Mouse (Mus musculus) kidney, adult 2 months (tissue): ENCODE data around the gene Il2rb. TPM values are rescaled to one million over a fixed set of nuclear protein-coding genes. Genes with fewer than 3 reads are reported as not detected.

ENCODE experiments used
- DNase-seq: peaks from one replicate; pipeline ENCODE4 v3.0.0; 2021
- H3K27ac ChIP-seq: fragments of 200-500 bp; 2 replicates; pipeline ENCODE4 v1.5.1; 2012; ENCODE audit warnings: low read depth, low read length, control low read depth, inconsistent platforms; ENCODE audit not compliant: insufficient read depth
- H3K27me3 ChIP-seq: fragments of 200-500 bp; replicated peaks from 2 replicates; pipeline ENCODE4 v1.6.1; 2012; ENCODE audit warnings: mild to moderate bottlenecking, moderate library complexity, low read length, inconsistent platforms; ENCODE audit not compliant: control insufficient read depth, insufficient read depth
- H3K36me3 ChIP-seq: fragments of 200-500 bp; 2 replicates; pipeline ENCODE4 v1.6.1; 2012; ENCODE audit warnings: mild to moderate bottlenecking, moderate library complexity, low read length, inconsistent platforms; ENCODE audit not compliant: control insufficient read depth, insufficient read depth
- H3K4me1 ChIP-seq: fragments of 200-500 bp; 2 replicates; pipeline ENCODE4 v1.6.1; 2011; ENCODE audit warnings: low read length; ENCODE audit not compliant: control insufficient read depth, insufficient read depth
- H3K4me3 ChIP-seq: fragments of 200-500 bp; 2 replicates; pipeline ENCODE4 v1.5.1; 2011; ENCODE audit warnings: mild to moderate bottlenecking, low read depth, low read length, control low read depth; ENCODE audit not compliant: insufficient read depth
- CTCF ChIP-seq: fragments of 200-500 bp; conservative IDR thresholded peaks from 2 replicates; pipeline ENCODE4 v1.5.1; 2011; ENCODE audit warnings: low read depth, mild to moderate bottlenecking, control low read depth, low read length, moderate library complexity, mixed read lengths; ENCODE audit not compliant: insufficient read depth, insufficient read length
- POLR2A ChIP-seq: fragments of 200-500 bp; IDR thresholded peaks from one replicate; pipeline ENCODE4 v1.6.1; 2011; ENCODE audit warnings: low read depth, low read length, control low read depth
- WGBS: fragments of 180-500 bp; shearing (Covaris S2); methylation state at CpG from one replicate; pipeline ENCODE4 v1.1.7; 2018; 5-methylcytosine and 5-hydroxymethylcytosine counted together
- polyA plus RNA-seq: library from polyadenylated mRNA; depleted of rRNA; stranded (reverse); fragments of >200 nt; gene quantifications from 2 replicates; pipeline ENCODE4 v1.2.3, GENCODE M21; 2012

Il2rb gene
- polyA plus RNA-seq, 1 experiment, result 6.3 TPM

- no peak overlapping the region for H3K4me3 ChIP-seq
- H3K27ac ChIP-seq, result no peak overlapping the region
These were observed 1.6 kb downstream of the Il2rb start for GRCm38 (mm10) chr15:78493401-78494010.

GRCm38 (mm10) chr15:78491301-78491700, 3.8 kb downstream of the Il2rb start:
- no peaks in the 10 kb centered on the region for H3K27me3 ChIP-seq
- TF ChIP-seq POLR2A (no peak), CTCF (no peak)
- DNase-seq, result no peak
- no peak overlapping the region for H3K27ac ChIP-seq
- H3K4me3 ChIP-seq, result no peak overlapping the region
- 96% methylated on average over 3 of the region's 3 CpGs for WGBS
- no peaks in the 10 kb centered on the region for H3K36me3 ChIP-seq
- H3K4me1 ChIP-seq, result no peaks in the 10 kb centered on the region

More at GRCm38 (mm10) chr15:78493401-78494010, 1.6 kb downstream of the Il2rb start:
- H3K4me1 ChIP-seq, result no peaks in the 10 kb centered on the region
- H3K36me3 ChIP-seq, result no peaks in the 10 kb centered on the region
- TF ChIP-seq POLR2A (no peak), CTCF (no peak)
- WGBS, result 70% methylated on average over 10 of the region's 10 CpGs
- no peak for DNase-seq
- no peaks in the 10 kb centered on the region for H3K27me3 ChIP-seq

GRCm38 (mm10) chr15:78489906-78490305, 5.2 kb downstream of the Il2rb start:
- no peaks in the 10 kb centered on the region for H3K27me3 ChIP-seq
- H3K4me3 ChIP-seq, result no peak overlapping the region
- H3K36me3 ChIP-seq, result no peaks in the 10 kb centered on the region
- DNase-seq, result no peak
- TF ChIP-seq CTCF (no peak), POLR2A (no peak)
- no peaks in the 10 kb centered on the region for H3K4me1 ChIP-seq
- no peak overlapping the region for H3K27ac ChIP-seq
- 53% methylated on average over 8 of the region's 8 CpGs for WGBS

- H3K4me1 ChIP-seq, result no peaks in the 10 kb centered on the region
- DNase-seq, result no peak
- no peak overlapping the region for H3K27ac ChIP-seq
- TF ChIP-seq CTCF, result no peak
- no peak for TF ChIP-seq POLR2A
- no peak overlapping the region for H3K4me3 ChIP-seq
- H3K27me3 ChIP-seq, result no peaks in the 10 kb centered on the region
- WGBS, result 80% methylated on average over 3 of the region's 3 CpGs
- no peaks in the 10 kb centered on the region for H3K36me3 ChIP-seq
These were observed 5.8 kb downstream of the Il2rb start for GRCm38 (mm10) chr15:78489248-78489647.

GRCm38 (mm10) chr15:78487066-78487465, 8.0 kb downstream of the Il2rb start:
- 56% methylated on average over 4 of the region's 4 CpGs for WGBS
- no peak overlapping the region for H3K27ac ChIP-seq

GRCm38 (mm10) chr15:78486564-78486963, 8.5 kb downstream of the Il2rb start:
- DNase-seq, result no peak
- H3K36me3 ChIP-seq, result no peaks in the 10 kb centered on the region
- H3K4me3 ChIP-seq, result no peak overlapping the region
- H3K27ac ChIP-seq, result no peak overlapping the region
- TF ChIP-seq CTCF (no peak), POLR2A (no peak)
- H3K4me1 ChIP-seq, result no peaks in the 10 kb centered on the region
- no peaks in the 10 kb centered on the region for H3K27me3 ChIP-seq
- 88% methylated on average over 1 of the region's 1 CpGs for WGBS

More at GRCm38 (mm10) chr15:78487066-78487465, 8.0 kb downstream of the Il2rb start:
- H3K27me3 ChIP-seq, result no peaks in the 10 kb centered on the region
- DNase-seq, result no peak
- no peak overlapping the region for H3K4me3 ChIP-seq
- H3K4me1 ChIP-seq, result no peaks in the 10 kb centered on the region
- TF ChIP-seq POLR2A (no peak), CTCF (no peak)
- no peaks in the 10 kb centered on the region for H3K36me3 ChIP-seq

- Histone ChIP-seq H3K36me3 (no peaks in the 10 kb centered on the region), H3K27me3 (no peaks in the 10 kb centered on the region), H3K4me1 (no peaks in the 10 kb centered on the region), H3K27ac (no peak overlapping the region), H3K4me3 (no peak overlapping the region)
- DNase-seq, result no peak
- 85% methylated on average over 4 of the region's 4 CpGs for WGBS
- no peak for TF ChIP-seq CTCF
- TF ChIP-seq POLR2A, result no peak
These were observed 11.8 kb downstream of the Il2rb start for GRCm38 (mm10) chr15:78483311-78483710.

- Histone ChIP-seq H3K4me1 (no peaks in the 10 kb centered on the region), H3K4me3 (no peak overlapping the region), H3K27ac (no peak overlapping the region), H3K27me3 (no peaks in the 10 kb centered on the region), H3K36me3 (no peaks in the 10 kb centered on the region)
- DNase-seq, result no peak
- no peak for TF ChIP-seq CTCF
- no peak for TF ChIP-seq POLR2A
- WGBS, result 48% methylated on average over 3 of the region's 3 CpGs
These were observed 12.6 kb downstream of the Il2rb start for GRCm38 (mm10) chr15:78482518-78482917.
